Mouse (Mus musculus): Measurements from ENCODE around the gene Trpc4. TPM values are rescaled to one million over a fixed set of nuclear protein-coding genes. Genes with fewer than 3 reads are reported as not detected.

The Trpc4 gene
- total RNA-seq, 2 experiments from 2014 or later, result 20.8 to 22.8 TPM

- intact Hi-C loops (cut with DNase I), result loop anchor here (5.0 kb wide), 1 partner anchor 117 kb away; the partner anchor contains the start of gene Trpc4
- no peak overlapping the region for H3K4me3 ChIP-seq
- TF ChIP-seq CTCF (IDR thresholded peaks at IDR 0.05), result no peak
- no peak overlapping the region for H3K27ac ChIP-seq
- DNase-seq (ENCODE audit: extremely low spot score in 1 of 2, low spot score in 2 of 2), result no peak
Observed at GRCm38 (mm10) chr3:54274651-54275050, 118.8 kb downstream of the Trpc4 start.

- no peak for TF ChIP-seq CTCF (IDR thresholded peaks at IDR 0.05)
- Histone ChIP-seq H3K4me3 (no peak overlapping the region), H3K27ac (no peak overlapping the region)
- intact Hi-C loops (cut with DNase I), result no loop called here
- no peak for DNase-seq (ENCODE audit: extremely low spot score in 1 of 2, low spot score in 2 of 2)
Observed at GRCm38 (mm10) chr3:54289731-54290130, 133.9 kb downstream of the Trpc4 start.

- no peak overlapping the region for H3K4me3 ChIP-seq
- no peak overlapping the region for H3K27ac ChIP-seq
- DNase-seq (ENCODE audit: extremely low spot score in 1 of 2, low spot score in 2 of 2), result no peak
- TF ChIP-seq CTCF (IDR thresholded peaks at IDR 0.05), result no peak
- intact Hi-C loops (cut with DNase I), result loop anchor here (10.0 kb wide), 3 partner anchors 446 to 786 kb away; partner anchors contain the start of gene Ufm1
Observed at GRCm38 (mm10) chr3:54310604-54311003, 154.8 kb downstream of the Trpc4 start.

GRCm38 (mm10) chr3:54314055-54314454, 158.2 kb downstream of the Trpc4 start:
- intact Hi-C loops (cut with DNase I), result loop anchor here (2.0 to 10.0 kb wide), 5 partner anchors 157 to 789 kb away; partner anchors contain the start of genes Trpc4 and Ufm1
- peak; percentile 69 for TF ChIP-seq CTCF (IDR thresholded peaks at IDR 0.05)

GRCm38 (mm10) chr3:54352891-54353652, 197.2 kb downstream of the Trpc4 start:
- peak; percentile 89 for TF ChIP-seq CTCF (IDR thresholded peaks at IDR 0.05)
- intact Hi-C loops (cut with DNase I), result loop anchor here (1.0 kb wide), 2 partner anchors 319 to 618 kb away; no protein-coding TSS in a partner anchor

More at GRCm38 (mm10) chr3:54314055-54314454, 158.2 kb downstream of the Trpc4 start:
- Histone ChIP-seq H3K4me3 (no peak overlapping the region), H3K27ac (no peak overlapping the region)
- DNase-seq (ENCODE audit: extremely low spot score in 1 of 2, low spot score in 2 of 2), result no peak

GRCm38 (mm10) chr3:54357561-54357960, 201.7 kb downstream of the Trpc4 start:
- H3K4me3 ChIP-seq, result no peak overlapping the region
- no peak overlapping the region for H3K27ac ChIP-seq
- DNase-seq (ENCODE audit: extremely low spot score in 1 of 2, low spot score in 2 of 2), result no peak
- TF ChIP-seq CTCF (IDR thresholded peaks at IDR 0.05), result peak; percentile 73
- intact Hi-C loops (cut with DNase I), result loop anchor here (1.0 to 5.0 kb wide), 3 partner anchors 170 to 332 kb away; no protein-coding TSS in a partner anchor

More at GRCm38 (mm10) chr3:54352891-54353652, 197.2 kb downstream of the Trpc4 start:
- Histone ChIP-seq H3K4me3 (no peak overlapping the region), H3K27ac (no peak overlapping the region)
- peak; percentile 70 to 86 for DNase-seq (ENCODE audit: extremely low spot score in 1 of 2, low spot score in 2 of 2)

GRCm38 (mm10) chr3:54358463-54359189, 202.8 kb downstream of the Trpc4 start:
- TF ChIP-seq CTCF (IDR thresholded peaks at IDR 0.05), result no peak
- Histone ChIP-seq H3K4me3 (no peak overlapping the region), H3K27ac (no peak overlapping the region)
- intact Hi-C loops (cut with DNase I), result loop anchor here (5.0 kb wide), 1 partner anchor 169 kb away; no protein-coding TSS in a partner anchor
- DNase-seq (ENCODE audit: extremely low spot score in 1 of 2, low spot score in 2 of 2), result no peak

DNA sequence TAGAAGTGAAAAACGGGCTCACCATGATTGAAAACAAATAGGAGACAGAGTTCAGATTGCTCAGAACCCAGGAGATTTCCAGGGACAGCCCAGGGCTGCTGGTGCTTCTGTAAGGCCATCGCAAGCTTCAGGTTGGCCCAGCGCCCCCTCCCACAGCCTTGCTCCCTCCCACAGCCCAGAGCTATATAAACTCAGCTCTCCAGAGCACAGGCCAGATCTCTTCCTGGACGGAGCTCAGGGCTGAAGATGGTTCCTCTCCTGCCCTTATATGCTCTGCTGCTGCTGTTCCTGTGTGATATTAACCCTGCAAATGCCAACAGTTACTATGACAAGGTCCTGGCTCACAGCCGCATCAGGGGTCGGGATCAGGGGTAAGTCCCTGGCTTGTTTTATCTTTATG, 205.1 kb downstream of the Trpc4 start, which contains the start of gene Postn:
TSS of gene Postn (plus strand) at position 213 of the 400 bp plus-strand sequence.
- no peak for DNase-seq (ENCODE audit: extremely low spot score in 1 of 2, low spot score in 2 of 2)
- intact Hi-C loops (cut with DNase I), result no loop called here

GRCm38 (mm10) chr3:54361656-54362055, 205.8 kb downstream of the Trpc4 start:
- Histone ChIP-seq H3K27ac (no peak overlapping the region), H3K4me3 (no peak overlapping the region)
- DNase-seq (ENCODE audit: extremely low spot score in 1 of 2, low spot score in 2 of 2), result no peak
- intact Hi-C loops (cut with DNase I), result no loop called here
- no peak for TF ChIP-seq CTCF (IDR thresholded peaks at IDR 0.05)

More for the DNA sequence above, 205.1 kb downstream of the Trpc4 start, which contains the start of gene Postn:
- Histone ChIP-seq H3K27ac (no peak within 1 kb of the TSS), H3K4me3 (no peak within 1 kb of the TSS)
- no peak for TF ChIP-seq CTCF (IDR thresholded peaks at IDR 0.05)

Other genes with a start within 250 kb of the Trpc4 start
- 1 to 10 TPM; 3.2 TPM for gene Postn, start 205.1 kb downstream of the Trpc4 start, total RNA-seq (2021)